Mouse (Mus musculus) megakaryocyte, embryonic 14.5 days (primary cell): Measurements from ENCODE around the gene Mtrr.

Source experiments
- FLI1 ChIP-seq: IDR thresholded peaks from 2 replicates; pipeline ENCODE4 v1.6.1; 2012; ENCODE audit warnings: low read length, inconsistent platforms, mixed read lengths
- GATA1 ChIP-seq: IDR thresholded peaks from 3 replicates; pipeline ENCODE4 v1.6.1; 2012; ENCODE audit warnings: mixed read lengths, low read length, inconsistent platforms, borderline replicate concordance

- no peak for TF ChIP-seq FLI1
- no peak for TF ChIP-seq GATA1
Observed at GRCm38 (mm10) chr13:68572966-68573913, 8.7 kb downstream of the Mtrr start.
